Comparison of ENCODE assay signal across 8 mouse cellular contexts in genomic region chr2:29869646-29870451, GRCm38 (mm10). TPM values are rescaled to one million over a fixed set of nuclear protein-coding genes. Genes with fewer than 3 reads are reported as not detected.
DNase-seq lines count a peak whose midpoint lies in the region; ATAC-seq lines count a peak whose summit lies in the region.

No protein-coding gene starts in this region.

- H3K4me3 ChIP-seq in kidney, embryonic 16.5 days (ENCODE audit: low read length) = peak overlapping the region; percentile 51
- peak overlapping the region; percentile 60 for H3K4me3 ChIP-seq in intestine, embryonic 16.5 days (ENCODE audit: low read length)
- H3K4me3 ChIP-seq in stomach, embryonic 16.5 days (replicated peaks; ENCODE audit: low read length) = peak overlapping the region; percentile 69

- WGBS in kidney, embryonic 16.5 days = 5% methylated on average over 17 of the region's 17 CpGs
- WGBS in intestine, embryonic 16.5 days = 5% methylated on average over 17 of the region's 17 CpGs
- WGBS in stomach, embryonic 16.5 days = 4% methylated on average over 17 of the region's 17 CpGs

- DNase-seq in kidney, postnatal 14 days = no peak
- DNase-seq in c-Kit-negative CD71-positive TER-119-positive erythroid progenitor cells, embryonic 14.5 days (ENCODE audit: low read depth, low spot score) = peak; percentile 77
- DNase-seq in mesoderm, embryonic 11.5 days (ENCODE audit: low read depth, low spot score) = peak; percentile 42
- DNase-seq in left cerebral cortex, postnatal 10 days (ENCODE audit: extremely low spot score in 1 of 2, low spot score in 2 of 2) = no peak

- H3K9me3 ChIP-seq in kidney, embryonic 16.5 days (ENCODE audit: low read length) = no peaks in the 10 kb centered on the region
- no peaks in the 10 kb centered on the region for H3K9me3 ChIP-seq in intestine, embryonic 16.5 days (ENCODE audit: control insufficient read depth, low read length)
- no peaks in the 10 kb centered on the region for H3K9me3 ChIP-seq in stomach, embryonic 16.5 days (replicated peaks; ENCODE audit: control insufficient read depth, low read length)

- peak overlapping the region; percentile 93 for H3K4me2 ChIP-seq in kidney, embryonic 16.5 days (replicated peaks; ENCODE audit: low read depth, low read length)
- H3K4me2 ChIP-seq in intestine, embryonic 16.5 days (ENCODE audit: low read depth, low read length) = peak overlapping the region; percentile 89
- H3K4me2 ChIP-seq in stomach, embryonic 16.5 days (ENCODE audit: low read depth, low read length) = peak overlapping the region; percentile 94

- no peaks in the 10 kb centered on the region for H3K27me3 ChIP-seq in kidney, embryonic 16.5 days (ENCODE audit: insufficient read depth, low read length)
- no peaks in the 10 kb centered on the region for H3K27me3 ChIP-seq in intestine, embryonic 16.5 days (replicated peaks; ENCODE audit: control insufficient read depth, insufficient read depth, low read length)
- H3K27me3 ChIP-seq in stomach, embryonic 16.5 days (ENCODE audit: control insufficient read depth, insufficient read depth, low read length) = no peaks in the 10 kb centered on the region

- H3K9ac ChIP-seq in kidney, embryonic 16.5 days (replicated peaks; ENCODE audit: low read length) = peak overlapping the region; percentile 66
- H3K9ac ChIP-seq in intestine, embryonic 16.5 days (ENCODE audit: low read depth, low read length) = peak overlapping the region; percentile 71
- peak overlapping the region; percentile 82 for H3K9ac ChIP-seq in stomach, embryonic 16.5 days (ENCODE audit: low read length)

- peak; percentile 43 for ATAC-seq in kidney, embryonic 16.5 days (ENCODE audit: low FRiP score, low TSS enrichment)
- peak; percentile 75 for ATAC-seq in granulocyte monocyte progenitor cell, adult 5-6 weeks (replicated peaks; ENCODE audit: poor library complexity, severe bottlenecking)
- ATAC-seq in intestine, embryonic 16.5 days = peak; percentile 68
- ATAC-seq in stomach, embryonic 16.5 days (ENCODE audit: insufficient read depth, low FRiP score) = peak; percentile 71

- peaks cover 12% of the 10 kb centered on the region; the same call in 1 of the 2 replicates for H3K4me1 ChIP-seq in kidney, embryonic 16.5 days (ENCODE audit: insufficient read depth, low read length)
- peaks cover 7% of the 10 kb centered on the region; the same call in 1 of the 2 replicates for H3K4me1 ChIP-seq in intestine, embryonic 16.5 days (ENCODE audit: control insufficient read depth, insufficient read depth, low read length)
- H3K4me1 ChIP-seq in stomach, embryonic 16.5 days (ENCODE audit: control insufficient read depth, insufficient read depth, low read length) = peaks cover 6% of the 10 kb centered on the region; the same call in 1 of the 2 replicates

- peak overlapping the region; percentile 71 for H3K27ac ChIP-seq in kidney, embryonic 16.5 days (ENCODE audit: low read length)
- peak overlapping the region; percentile 78 for H3K27ac ChIP-seq in intestine, embryonic 16.5 days (ENCODE audit: low read length)
- peak overlapping the region; percentile 74 for H3K27ac ChIP-seq in stomach, embryonic 16.5 days (ENCODE audit: low read length)

- H3K36me3 ChIP-seq in kidney, embryonic 16.5 days (ENCODE audit: insufficient read depth, low read length) = no peaks in the 10 kb centered on the region
- no peaks in the 10 kb centered on the region for H3K36me3 ChIP-seq in intestine, embryonic 16.5 days (ENCODE audit: control insufficient read depth, insufficient read depth, low read length)
- H3K36me3 ChIP-seq in stomach, embryonic 16.5 days (ENCODE audit: control insufficient read depth, insufficient read depth, low read length) = no peaks in the 10 kb centered on the region

- intact Hi-C loops in left cerebral cortex, postnatal 10 days (cut with DNase I) = no loop called here

RNA-seq across cellular contexts. Expression of gene Cercam, which starts 0.9 kb away (rescaled TPM):
- polyA plus RNA-seq in kidney, embryonic 16.5 days (2015; fragmentation: Nextera tagmentation; extraction: Ambion mirVana) = 20.1 and 20.8 TPM in 2 replicates
- total RNA-seq in granulocyte monocyte progenitor cell, adult 5-6 weeks (2014; fragmentation: Nextera tagmentation) = 15.2 and 20.0 TPM in 2 replicates
- 4.5 and 6.7 TPM in 2 replicates for total RNA-seq in granulocyte monocyte progenitor cell, adult 5-6 weeks (2017)
- 24.5 and 24.8 TPM in 2 replicates for polyA plus RNA-seq in intestine, embryonic 16.5 days (2015; fragmentation: Nextera tagmentation; extraction: Ambion mirVana)
- 38.3 and 38.9 TPM in 2 replicates for polyA plus RNA-seq in stomach, embryonic 16.5 days (2015; fragmentation: Nextera tagmentation; extraction: Ambion mirVana)
- 10 to 100 TPM; 13.2 to 13.4 TPM for total RNA-seq in left cerebral cortex, postnatal 10 days (2021)

RNA-seq across cellular contexts. Expression of gene Odf2, which starts 19.2 kb away (rescaled TPM):
- polyA plus RNA-seq in kidney, embryonic 16.5 days (2015; fragmentation: Nextera tagmentation; extraction: Ambion mirVana) = 57.7 and 76.5 TPM in 2 replicates
- 56.8 and 92.7 TPM in 2 replicates for total RNA-seq in granulocyte monocyte progenitor cell, adult 5-6 weeks (2014; fragmentation: Nextera tagmentation)
- 96.9 and 104 TPM in 2 replicates for total RNA-seq in granulocyte monocyte progenitor cell, adult 5-6 weeks (2017)
- polyA plus RNA-seq in intestine, embryonic 16.5 days (2015; fragmentation: Nextera tagmentation; extraction: Ambion mirVana) = 30.5 and 37.1 TPM in 2 replicates
- 50.9 and 56.1 TPM in 2 replicates for polyA plus RNA-seq in stomach, embryonic 16.5 days (2015; fragmentation: Nextera tagmentation; extraction: Ambion mirVana)
- 100 to 1,000 TPM; 106 to 118 TPM for total RNA-seq in left cerebral cortex, postnatal 10 days (2021)

RNA-seq across cellular contexts. Expression of gene Urm1, which starts 50.0 kb away (rescaled TPM):
- 27.5 and 31.1 TPM in 2 replicates for polyA plus RNA-seq in kidney, embryonic 16.5 days (2015; fragmentation: Nextera tagmentation; extraction: Ambion mirVana)
- total RNA-seq in granulocyte monocyte progenitor cell, adult 5-6 weeks (2014; fragmentation: Nextera tagmentation) = 17.0 and 24.9 TPM in 2 replicates
- total RNA-seq in granulocyte monocyte progenitor cell, adult 5-6 weeks (2017) = 17.8 and 21.1 TPM in 2 replicates
- 28.8 and 30.7 TPM in 2 replicates for polyA plus RNA-seq in intestine, embryonic 16.5 days (2015; fragmentation: Nextera tagmentation; extraction: Ambion mirVana)
- polyA plus RNA-seq in stomach, embryonic 16.5 days (2015; fragmentation: Nextera tagmentation; extraction: Ambion mirVana) = 19.5 and 22.0 TPM in 2 replicates
- total RNA-seq in left cerebral cortex, postnatal 10 days (2021) = 10 to 100 TPM; 54.7 to 61.8 TPM

Comparison
In these comparisons a context has a peak if more than half of its experiments do, and no peak if none do; other contexts are left out.
1. DNase-seq: peak in c-Kit-negative CD71-positive TER-119-positive erythroid progenitor cells, embryonic 14.5 days (single experiment) and mesoderm, embryonic 11.5 days (single experiment); none in kidney, postnatal 14 days (single experiment) and left cerebral cortex, postnatal 10 days (0 of 2).
2. Peak in every context shown above with its lines, with median percentiles within 50 percentile points of each other: ATAC-seq, H3K27ac ChIP-seq, H3K4me2 ChIP-seq, H3K4me3 ChIP-seq and H3K9ac ChIP-seq.